Mouse (Mus musculus) natural killer cell, adult 2 months (primary cell): ENCODE measurements around the gene Apc2.
A peak's percentile ranks its signal among the peaks of the same experiment; 100 is the strongest.

Experiments used
- DNase-seq, 2 experiments: peaks; one replicate each; pipeline ENCODE4 v3.0.0; 2022; ENCODE audit warnings: low spot score in 2 of 2

Gene Apc2

GRCm38 (mm10) chr10:80262776-80263365 lies 32.9 kb upstream of the Apc2 start:
- DNase-seq, result no peak

GRCm38 (mm10) chr10:80264341-80265148 lies 31.2 kb upstream of the Apc2 start:
- peak; percentile 97 for DNase-seq

GRCm38 (mm10) chr10:80265149-80265486 lies 30.7 kb upstream of the Apc2 start:
- no peak for DNase-seq

GRCm38 (mm10) chr10:80270099-80270498 lies 25.7 kb upstream of the Apc2 start:
- DNase-seq, result no peak

- no peak for DNase-seq
These were observed 25.0 kb upstream of the Apc2 start for GRCm38 (mm10) chr10:80270734-80271181.

- DNase-seq, result peak in 1 of 2 experiments; percentile 36
These were observed 24.5 kb upstream of the Apc2 start for GRCm38 (mm10) chr10:80271186-80271843.

GRCm38 (mm10) chr10:80271870-80272585 lies 23.7 kb upstream of the Apc2 start:
- no peak for DNase-seq

- DNase-seq, result no peak
These were observed 21.9 kb upstream of the Apc2 start for GRCm38 (mm10) chr10:80273847-80274246.

- no peak for DNase-seq
These were observed 19.5 kb upstream of the Apc2 start for GRCm38 (mm10) chr10:80276238-80276637.

GRCm38 (mm10) chr10:80278390-80278789 lies 17.4 kb upstream of the Apc2 start:
- no peak for DNase-seq

- DNase-seq, result no peak
These were observed 16.5 kb upstream of the Apc2 start for GRCm38 (mm10) chr10:80279273-80279672.

- DNase-seq, result no peak
These were observed 14.5 kb upstream of the Apc2 start for GRCm38 (mm10) chr10:80281304-80281703.

- DNase-seq, result no peak
These were observed 13.8 kb upstream of the Apc2 start for GRCm38 (mm10) chr10:80281921-80282371.

- DNase-seq, result no peak
These were observed 13.0 kb upstream of the Apc2 start for GRCm38 (mm10) chr10:80282481-80283441.

GRCm38 (mm10) chr10:80285222-80286070 lies 10.3 kb upstream of the Apc2 start:
- no peak for DNase-seq

GRCm38 (mm10) chr10:80288097-80288496 lies 7.7 kb upstream of the Apc2 start:
- DNase-seq, result no peak

- DNase-seq, result no peak
These were observed 7.1 kb upstream of the Apc2 start for GRCm38 (mm10) chr10:80288657-80289056.

- DNase-seq, result peak; percentile 92 to 95
These were observed 3.3 kb upstream of the Apc2 start, which contains the start of gene Rps15 for GRCm38 (mm10) chr10:80292251-80293146. Rps15 (plus strand) TSS chr10:80292453.

- DNase-seq, result no peak
These were observed 2.5 kb upstream of the Apc2 start for GRCm38 (mm10) chr10:80293325-80293724.
